Mouse (Mus musculus) gonadal fat pad, adult 2 months (tissue): ENCODE measurements around the gene Taz. TPM values are rescaled to one million over a fixed set of nuclear protein-coding genes. Genes with fewer than 3 reads are reported as not detected.

Experiments used
- DNase-seq: peaks from one replicate; pipeline ENCODE4 v3.0.0-alpha.2; 2012; ENCODE audit warnings: low read depth
- polyA plus RNA-seq: library from polyadenylated mRNA; depleted of rRNA; stranded (reverse); fragments of >200 nt; gene quantifications from 2 replicates; pipeline ENCODE4 v1.2.3, GENCODE M21; 2012; rRNA removed

Taz gene
- polyA plus RNA-seq, 1 experiment, result 171 TPM

- DNase-seq, result no peak
Measured at GRCm38 (mm10) chrX:74281041-74281731, 526 bp upstream of the Taz start.

- DNase-seq, result no peak
Measured at GRCm38 (mm10) chrX:74282395-74283091, 831 bp downstream of the Taz start.

- no peak for DNase-seq
Measured at GRCm38 (mm10) chrX:74283092-74283437, 1.4 kb downstream of the Taz start.

- no peak for DNase-seq
Measured at GRCm38 (mm10) chrX:74293431-74293830, 11.7 kb downstream of the Taz start.

- DNase-seq, result no peak
Measured at GRCm38 (mm10) chrX:74296538-74297448, 15.1 kb downstream of the Taz start, which contains the start of gene Atp6ap1. Gene Atp6ap1, plus strand, starts transcription at chrX:74297097.

- DNase-seq, result no peak
Measured at GRCm38 (mm10) chrX:74298348-74298747, 16.6 kb downstream of the Taz start.

GRCm38 (mm10) chrX:74299721-74300120 lies 18.0 kb downstream of the Taz start:
- DNase-seq, result no peak

GRCm38 (mm10) chrX:74304867-74305700 lies 23.4 kb downstream of the Taz start, which contains the start of gene Gdi1:
Gene Gdi1, plus strand, starts transcription at chrX:74304998.
- DNase-seq, result no peak

GRCm38 (mm10) chrX:74312540-74313464 lies 31.1 kb downstream of the Taz start, which contains the start of gene Fam50a:
Gene Fam50a, plus strand, starts transcription at chrX:74313033.
- no peak for DNase-seq

DNA sequence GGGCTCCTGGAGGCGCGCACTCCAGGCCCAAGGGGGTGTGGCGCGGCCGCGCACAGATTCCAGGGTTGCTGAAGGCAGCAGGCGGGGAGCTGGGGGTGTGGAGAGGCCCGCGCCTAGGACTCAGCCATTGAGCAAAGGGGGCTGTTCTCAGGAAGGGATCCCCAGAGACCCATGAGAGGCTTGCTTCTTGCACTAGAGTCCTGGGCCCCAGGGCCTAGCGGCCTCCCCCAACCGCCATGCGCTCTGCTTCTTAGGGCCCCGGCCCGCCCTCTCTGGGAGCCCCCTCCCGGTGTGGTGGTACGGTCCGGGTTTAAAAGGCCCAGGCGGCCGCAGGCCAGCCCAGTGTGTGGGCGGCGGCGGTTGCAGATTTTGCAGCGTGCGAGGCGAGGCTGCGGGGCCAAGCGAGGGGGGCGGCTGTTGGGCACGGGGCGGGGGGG lies 47.0 kb downstream of the Taz start, which contains the start of gene Plxna3:
Gene Plxna3, plus strand, starts transcription at position 342 of the 437 bp plus-strand sequence.
- DNase-seq, result no peak

DNA sequence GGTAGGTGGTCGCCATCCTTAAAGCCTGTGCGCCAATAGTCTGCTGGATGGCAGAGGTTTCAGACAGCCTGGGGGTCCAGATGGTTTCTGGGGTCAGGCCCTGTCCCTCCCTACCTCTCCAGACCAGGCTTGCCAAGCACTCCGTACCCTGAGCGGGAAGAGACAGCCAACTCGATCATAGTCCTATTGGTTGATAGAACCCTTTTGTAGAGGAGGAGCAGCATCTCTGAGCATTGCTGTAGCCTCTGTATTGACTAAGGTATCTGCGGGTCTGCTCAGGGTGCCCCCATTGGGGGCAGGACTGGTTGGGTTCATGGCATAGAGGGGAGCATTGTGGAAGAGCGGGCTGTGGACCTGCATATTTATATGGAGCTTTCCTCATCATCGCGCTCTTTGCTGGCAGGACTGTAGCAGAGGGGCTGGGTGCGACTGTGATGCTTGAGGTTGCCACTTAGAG lies 47.5 kb downstream of the Taz start:
- no peak for DNase-seq

DNA sequence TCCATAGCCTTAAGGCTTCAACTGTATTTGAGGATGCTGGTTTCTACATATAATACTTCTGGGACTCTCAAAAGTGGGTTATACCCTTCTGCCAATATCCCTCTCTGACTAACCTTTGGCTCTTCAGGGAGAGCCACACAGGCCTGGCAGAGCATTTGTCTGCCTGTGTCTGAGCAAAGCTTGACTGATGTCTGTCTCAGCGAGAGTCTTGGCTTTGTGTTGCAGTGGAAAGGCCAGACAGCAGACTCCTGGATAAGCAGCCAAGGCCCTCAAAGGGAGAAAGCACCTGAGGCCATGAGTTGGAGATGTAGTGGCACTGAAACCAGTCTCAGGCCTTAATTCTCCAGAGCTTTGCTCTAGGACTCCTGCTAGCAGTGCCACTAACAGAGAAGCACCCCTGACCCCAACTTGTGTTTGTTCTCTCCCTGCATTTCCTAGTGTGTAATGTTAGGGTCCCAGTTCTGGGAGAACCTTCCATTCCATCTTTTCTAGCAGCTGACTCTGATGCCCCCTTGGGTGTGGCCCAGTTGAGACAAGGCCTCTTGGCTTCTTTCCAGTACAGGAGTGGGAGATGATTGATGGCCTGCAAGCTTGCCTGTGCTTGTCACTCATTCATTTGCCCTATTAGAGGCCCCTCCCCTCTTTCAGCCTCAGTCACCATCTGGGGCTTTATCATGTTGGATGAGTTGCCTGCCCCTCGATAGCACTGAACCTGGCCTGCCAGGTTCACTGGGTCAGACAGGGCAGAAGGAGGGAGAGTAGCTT lies 48.6 kb downstream of the Taz start:
- DNase-seq, result no peak

Other genes with a start within 250 kb of the Taz start
- 1.7 TPM in 2 replicates for gene Opn1mw, start 154.4 kb upstream of the Taz start, polyA plus RNA-seq
- 7.8 and 16.5 TPM in 2 replicates for gene Mecp2, start 146.5 kb upstream of the Taz start, polyA plus RNA-seq
- gene Tex28, start 114.1 kb upstream of the Taz start, polyA plus RNA-seq, result not detected in 2 replicates
- gene Tktl1, start 104.7 kb upstream of the Taz start, polyA plus RNA-seq, result not detected in 2 replicates
- gene Flna, start 32.1 kb upstream of the Taz start, polyA plus RNA-seq, result 707 and 874 TPM in 2 replicates
- 54.6 and 56.1 TPM in 2 replicates for gene Emd, start 27.2 kb upstream of the Taz start, polyA plus RNA-seq
- 2,430 and 2,738 TPM in 2 replicates for gene Rpl10, start 11.1 kb upstream of the Taz start, polyA plus RNA-seq
- 26.7 and 33.1 TPM in 2 replicates for gene Dnase1l1, start 425 bp downstream of the Taz start, polyA plus RNA-seq
- gene Atp6ap1, start 15.2 kb downstream of the Taz start, polyA plus RNA-seq, result 445 and 453 TPM in 2 replicates
- 180 and 211 TPM in 2 replicates for gene Gdi1, start 23.1 kb downstream of the Taz start, polyA plus RNA-seq
- gene Fam50a, start 31.1 kb downstream of the Taz start, polyA plus RNA-seq, result 13.3 and 19.5 TPM in 2 replicates
- 24.7 and 30.8 TPM in 2 replicates for gene Plxna3, start 47.2 kb downstream of the Taz start, polyA plus RNA-seq
- 84.5 and 107 TPM in 2 replicates for gene Lage3, start 71.7 kb downstream of the Taz start, polyA plus RNA-seq
- gene Ubl4a, start 91.3 kb downstream of the Taz start, polyA plus RNA-seq, result 47.6 and 59.2 TPM in 2 replicates
- 27.1 and 30.5 TPM in 2 replicates for gene Slc10a3, start 91.4 kb downstream of the Taz start, polyA plus RNA-seq
- 64.3 and 70.1 TPM in 2 replicates for gene Fam3a, start 111.4 kb downstream of the Taz start, polyA plus RNA-seq
- 20.6 and 21.6 TPM in 2 replicates for gene Ikbkg, start 111.4 kb downstream of the Taz start, polyA plus RNA-seq
- 190 and 227 TPM in 2 replicates for gene G6pdx, start 147.3 kb downstream of the Taz start, polyA plus RNA-seq
- not detected in 2 replicates for gene Gm6880, start 199.5 kb downstream of the Taz start, polyA plus RNA-seq